Mouse (Mus musculus) stomach, postnatal 0 days (tissue): Measurements from ENCODE around the gene Rin2.

Experiments used
- CTCF ChIP-seq: IDR thresholded peaks from 2 replicates; pipeline ENCODE4 v1.5.1; 2016; ENCODE audit warnings: antibody characterized with exemption, low read depth, mild to moderate bottlenecking, moderate library complexity
- EP300 ChIP-seq: optimal IDR thresholded peaks from 2 replicates; pipeline ENCODE3; 2016; ENCODE audit warnings: antibody characterized with exemption

DNA sequence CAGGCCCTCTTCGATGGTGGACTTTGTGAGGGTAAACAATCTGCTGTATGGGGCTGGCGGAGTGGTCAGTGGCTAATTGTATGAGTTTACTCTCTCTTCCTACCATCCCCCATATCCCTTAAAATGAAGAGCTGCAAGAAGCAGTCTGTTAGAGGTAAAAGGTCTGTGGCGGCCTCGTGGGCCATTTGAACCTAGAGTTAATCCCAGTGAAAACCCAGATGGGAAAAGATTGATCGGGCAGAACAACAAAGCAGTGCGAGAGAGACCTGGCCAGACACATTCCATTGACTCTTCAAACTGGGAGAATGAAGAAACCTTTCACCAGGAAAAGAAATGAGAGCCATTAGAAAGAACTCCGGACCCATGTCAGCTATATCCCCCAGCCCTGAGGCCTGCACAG lies 11.1 kb upstream of the Rin2 start:
- TF ChIP-seq CTCF: no peak
- no peak for TF ChIP-seq EP300
